ENCODE assay signal across 17 mouse cellular contexts in the genomic region with DNA sequence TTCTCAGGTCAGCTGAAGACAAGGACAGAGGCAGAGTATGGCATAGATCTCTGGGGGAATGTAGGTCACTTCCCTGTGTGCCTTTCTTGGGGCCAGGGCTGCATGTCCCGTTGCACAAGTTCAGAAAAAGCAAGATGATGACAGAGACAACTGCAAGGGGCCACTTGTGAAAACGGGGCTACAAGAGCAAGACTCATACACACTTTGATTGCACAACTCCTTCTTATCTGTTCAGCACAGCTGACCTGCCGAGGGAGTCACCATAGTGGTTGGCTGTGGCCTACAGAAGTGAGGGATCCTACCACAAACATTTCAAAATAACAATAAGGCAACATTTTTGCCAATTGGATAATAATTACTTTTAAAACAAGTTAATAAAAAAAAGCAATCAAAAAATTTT. TPM values are rescaled to one million over a fixed set of nuclear protein-coding genes. Genes with fewer than 3 reads are reported as not detected.
DNase-seq lines count a peak whose midpoint lies in the region; ATAC-seq and TF ChIP-seq lines count a peak whose summit lies in the region.
"Had no signal": no experiment of that assay in that cellular context is flagged by ENCODE, and none has a peak within 500 bp of the region (broad histone marks: within the 10 kb centered on the region; RNA-seq: fewer than 3 reads in every experiment).

No protein-coding gene starts in this region.

- H3K27me3 ChIP-seq in intestine, embryonic 15.5 days (replicated peaks) = no peaks in the 10 kb centered on the region
- H3K27me3 ChIP-seq in intestine, postnatal 0 days (replicated peaks; ENCODE audit: control insufficient read depth, insufficient read depth, low read length) = no peaks in the 10 kb centered on the region
- no peaks in the 10 kb centered on the region for H3K27me3 ChIP-seq in liver, embryonic 11.5 days (replicated peaks; ENCODE audit: control insufficient read depth, insufficient read depth, low read length)
- no peaks in the 10 kb centered on the region for H3K27me3 ChIP-seq in myocyte (ENCODE audit: control insufficient read depth, insufficient read depth, insufficient read length)
- H3K27me3 ChIP-seq: embryonic facial prominence, embryonic 12.5 days; Patski had no signal

- TF ChIP-seq CTCF in intestine, postnatal 0 days (IDR thresholded peaks at IDR 0.05; ENCODE audit: low read depth) = no peak

- intact Hi-C loops in left cerebral cortex, postnatal 14 days (cut with DNase I) = no loop called here
- intact Hi-C loops in left cerebral cortex, postnatal 4 days (cut with DNase I) = no loop called here

- no peak overlapping the region for H3K9ac ChIP-seq in intestine, embryonic 15.5 days
- no peak overlapping the region for H3K9ac ChIP-seq in intestine, postnatal 0 days (ENCODE audit: low read depth, low read length)
- H3K9ac ChIP-seq in liver, embryonic 11.5 days (ENCODE audit: low read depth, low read length) = peak overlapping the region; percentile 48; the same call in 1 of the 2 replicates
- H3K9ac ChIP-seq: embryonic facial prominence, embryonic 12.5 days had no signal

- ATAC-seq in intestine, embryonic 15.5 days = peak; percentile 73
- ATAC-seq in intestine, postnatal 0 days = no peak
- peak; percentile 86 for ATAC-seq in liver, embryonic 11.5 days (replicated peaks; ENCODE audit: low FRiP score)
- ATAC-seq: forebrain, embryonic 14.5 days; Patski had no signal

- H3ac ChIP-seq in myocyte (ENCODE audit: control insufficient read depth, insufficient read length) = no peak overlapping the region

- no peaks in the 10 kb centered on the region for H3K9me3 ChIP-seq in intestine, embryonic 15.5 days
- no peaks in the 10 kb centered on the region for H3K9me3 ChIP-seq in intestine, postnatal 0 days (ENCODE audit: control insufficient read depth)
- H3K9me3 ChIP-seq in liver, embryonic 11.5 days (ENCODE audit: control insufficient read depth, low read length) = no peaks in the 10 kb centered on the region
- H3K9me3 ChIP-seq: embryonic facial prominence, embryonic 12.5 days; limb, embryonic 10.5 days had no signal

- no peak overlapping the region for H3K4me3 ChIP-seq in intestine, embryonic 15.5 days (replicated peaks)
- H3K4me3 ChIP-seq in intestine, postnatal 0 days (ENCODE audit: low read depth, low read length) = no peak overlapping the region
- no peak overlapping the region for H3K4me3 ChIP-seq in liver, embryonic 11.5 days (ENCODE audit: low read depth, low read length)
- no peak overlapping the region for H3K4me3 ChIP-seq in myocyte
- H3K4me3 ChIP-seq: embryonic facial prominence, embryonic 12.5 days; limb, embryonic 10.5 days had no signal

- H3K4me2 ChIP-seq in intestine, embryonic 15.5 days (replicated peaks) = no peak overlapping the region
- no peak overlapping the region for H3K4me2 ChIP-seq in intestine, postnatal 0 days (replicated peaks; ENCODE audit: low read depth)
- peak overlapping the region; percentile 57 for H3K4me2 ChIP-seq in liver, embryonic 11.5 days
- H3K4me2 ChIP-seq in myocyte (ENCODE audit: low read depth) = no peak overlapping the region
- H3K4me2 ChIP-seq: embryonic facial prominence, embryonic 12.5 days had no signal

- WGBS in intestine, embryonic 15.5 days = 54% methylated on average over 3 of the region's 3 CpGs
- 29% methylated on average over 3 of the region's 3 CpGs for WGBS in intestine, postnatal 0 days
- WGBS in liver, embryonic 11.5 days = 19% methylated on average over 3 of the region's 3 CpGs

- DNase-seq in c-Kit-negative CD71-positive TER-119-positive erythroid progenitor cells, embryonic 14.5 days (ENCODE audit: low read depth, low spot score) = peak; percentile 62
- no peak for DNase-seq in liver, embryonic 11.5 days (ENCODE audit: low spot score)
- no peak for DNase-seq in kidney, postnatal 4 days
- DNase-seq in left cerebral cortex, postnatal 14 days (ENCODE audit: low spot score in 2 of 2) = no peak
- no peak for DNase-seq in left cerebral cortex, postnatal 4 days
- DNase-seq: adrenal gland, adult 2 months; cerebellum, adult 2 months; gastrocnemius, postnatal 14 days; retina, postnatal 1 day had no signal

- H3K27ac ChIP-seq in intestine, embryonic 15.5 days = no peak overlapping the region
- H3K27ac ChIP-seq in intestine, postnatal 0 days (ENCODE audit: low read depth, low read length) = no peak overlapping the region
- peak overlapping the region; percentile 97 for H3K27ac ChIP-seq in liver, embryonic 11.5 days (ENCODE audit: low read depth, low read length)
- H3K27ac ChIP-seq: embryonic facial prominence, embryonic 12.5 days; limb, embryonic 10.5 days; macrophage had no signal

- H3K4me1 ChIP-seq in intestine, embryonic 15.5 days (replicated peaks) = 0 out of 2 replicates have a peak, but pooled peaks cover 2% of the 10 kb centered on the region
- no peaks in the 10 kb centered on the region; the same call in 1 of the 2 replicates for H3K4me1 ChIP-seq in intestine, postnatal 0 days (replicated peaks; ENCODE audit: control insufficient read depth, insufficient read depth, low read length)
- peaks cover 53% of the 10 kb centered on the region for H3K4me1 ChIP-seq in liver, embryonic 11.5 days (replicated peaks; ENCODE audit: control insufficient read depth, insufficient read depth, low read length)

- no peaks in the 10 kb centered on the region for H3K79me2 ChIP-seq in myocyte (ENCODE audit: control insufficient read depth, insufficient read depth)

- TF ChIP-seq POLR2A in myocyte (IDR thresholded peaks at IDR 0.05; ENCODE audit: insufficient read length, low read depth) = no peak

- no peaks in the 10 kb centered on the region for H3K36me3 ChIP-seq in intestine, embryonic 15.5 days
- no peaks in the 10 kb centered on the region for H3K36me3 ChIP-seq in intestine, postnatal 0 days (ENCODE audit: control insufficient read depth, insufficient read depth)
- no peaks in the 10 kb centered on the region for H3K36me3 ChIP-seq in liver, embryonic 11.5 days (ENCODE audit: control insufficient read depth, insufficient read depth, low read length)
- H3K36me3 ChIP-seq in myocyte (ENCODE audit: control insufficient read depth, insufficient read depth) = no peaks in the 10 kb centered on the region
- H3K36me3 ChIP-seq: embryonic facial prominence, embryonic 12.5 days; limb, embryonic 10.5 days had no signal

TF ChIP-seq in myocyte, 11 proteins besides CTCF, POLR2A, EP300 and RAD21:
- TF ChIP-seq TCF3 (IDR thresholded peaks at IDR 0.05; ENCODE audit: insufficient read length, low read depth) = no peak
- TF ChIP-seq POLR2AphosphoS2 (IDR thresholded peaks at IDR 0.05; ENCODE audit: insufficient read length, low read depth) = no peak
- TF ChIP-seq USF1 (IDR thresholded peaks at IDR 0.05; ENCODE audit: low read depth) = no peak
- TF ChIP-seq TCF12 (IDR thresholded peaks at IDR 0.05; ENCODE audit: insufficient read depth, poor library complexity, severe bottlenecking) = no peak
- peak; percentile 91 for TF ChIP-seq CEBPB (IDR thresholded peaks at IDR 0.05; ENCODE audit: insufficient read depth, poor library complexity, severe bottlenecking)
- TF ChIP-seq E2F4 (IDR thresholded peaks at IDR 0.05; ENCODE audit: insufficient read depth) = no peak
- TF ChIP-seq SRF (IDR thresholded peaks at IDR 0.05; ENCODE audit: control insufficient read depth, insufficient read length, low read depth) = no peak
- TF ChIP-seq MAX (IDR thresholded peaks at IDR 0.05; ENCODE audit: low read depth) = no peak
- TF ChIP-seq MYOG (IDR thresholded peaks at IDR 0.05; ENCODE audit: control insufficient read depth in 1 of 3, insufficient read depth in 1 of 3, insufficient read length in 2 of 3, low read depth in 2 of 3) = peak in 1 of 3 experiments; percentile 37
- peak in 1 of 3 experiments; percentile 42 for TF ChIP-seq MYOD1 (IDR thresholded peaks at IDR 0.05; ENCODE audit: control insufficient read depth in 1 of 3, insufficient read length in 2 of 3, low read depth in 2 of 3)
- TF ChIP-seq REST (IDR thresholded peaks at IDR 0.05; ENCODE audit: insufficient read depth, insufficient read length) = no peak

RNA-seq across cellular contexts. Expression of a gene that starts 33.6 kb away (rescaled TPM):
- 12.1 and 12.4 TPM in 2 replicates for polyA plus RNA-seq in intestine, embryonic 15.5 days (2015; fragmentation: Nextera tagmentation; extraction: Ambion mirVana)
- polyA plus RNA-seq in intestine, postnatal 0 days (2015; fragmentation: Nextera tagmentation; extraction: Ambion mirVana) = 7.9 and 9.2 TPM in 2 replicates
- 2.1 TPM in 2 replicates for polyA plus RNA-seq in liver, embryonic 11.5 days (2014; fragmentation: Nextera tagmentation; extraction: Ambion mirVana)
- polyA plus RNA-seq in myocyte (2012; fragmentation: generic; extraction: Trizol) = 43.4 TPM
- total RNA-seq in left cerebral cortex, postnatal 14 days (2021) = 100 to 1,000 TPM; 179 to 181 TPM
- 10 to 100 TPM; 77.8 to 87.8 TPM for total RNA-seq in left cerebral cortex, postnatal 4 days (2021)

RNA-seq across cellular contexts. Expression of a gene that starts 42.3 kb away (rescaled TPM):
- 0.52 and 0.54 TPM in 2 replicates for polyA plus RNA-seq in intestine, embryonic 15.5 days (2015; fragmentation: Nextera tagmentation; extraction: Ambion mirVana)
- 0.25 and 0.35 TPM in 2 replicates for polyA plus RNA-seq in intestine, postnatal 0 days (2015; fragmentation: Nextera tagmentation; extraction: Ambion mirVana)
- polyA plus RNA-seq in liver, embryonic 11.5 days (2014; fragmentation: Nextera tagmentation; extraction: Ambion mirVana) = 5.3 and 5.5 TPM in 2 replicates
- 0.06 TPM for polyA plus RNA-seq in myocyte (2012; fragmentation: generic; extraction: Trizol)
- 10 to 100 TPM; 23.1 to 23.4 TPM for total RNA-seq in left cerebral cortex, postnatal 14 days (2021)
- total RNA-seq in left cerebral cortex, postnatal 4 days (2021) = 10 to 100 TPM; 16.2 to 17.5 TPM
